Mouse (Mus musculus) liver, adult 2 months (tissue): ENCODE results near the gene Gm45234.

ENCODE experiments used
- CTCF ChIP-seq: fragments of 200-500 bp; IDR thresholded peaks from 2 replicates; pipeline ENCODE4 v1.5.1; 2011; ENCODE audit warnings: low read depth, low read length, control low read depth
- POLR2A ChIP-seq: fragments of 200-500 bp; IDR thresholded peaks from 2 replicates; pipeline ENCODE4 v1.6.1; 2011; ENCODE audit warnings: low read length, control low read depth; ENCODE audit not compliant: insufficient read depth; ENCODE audit errors: extremely low read depth

DNA sequence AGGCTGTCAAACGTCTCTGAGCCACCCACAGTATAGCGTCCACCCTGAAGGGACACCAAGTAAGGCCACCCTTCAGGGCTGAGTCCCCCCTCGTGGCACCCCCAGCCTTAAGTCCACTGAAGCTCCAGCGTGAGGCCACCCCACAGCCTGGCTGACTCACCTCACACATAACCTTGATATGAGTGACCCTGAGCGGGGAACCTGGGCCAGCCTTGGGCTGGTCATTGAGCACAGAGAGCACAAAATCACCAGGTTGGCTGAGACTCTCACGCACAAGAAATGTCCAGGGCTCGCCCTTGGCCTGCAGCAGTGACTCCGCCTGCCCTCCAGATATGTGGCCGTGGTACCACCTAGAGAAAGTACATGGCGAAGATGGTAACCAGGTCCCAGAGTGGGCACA is 27.2 kb downstream of the Gm45234 start:
- TF ChIP-seq CTCF (no peak), POLR2A (no peak)
